Mouse (Mus musculus) MEL (cell line): Measurements from ENCODE around the gene Babam2. TPM values are rescaled to one million over a fixed set of nuclear protein-coding genes. Genes with fewer than 3 reads are reported as not detected.

ENCODE experiments used
- DNase-seq: peaks from one replicate; pipeline ENCODE4 v3.0.0; 2011; ENCODE audit warnings: low read depth, low spot score
- H3K27ac ChIP-seq: 2 replicates; pipeline ENCODE4 v1.5.1; 2012; ENCODE audit warnings: low read depth, mild to moderate bottlenecking, control low read depth, low read length, moderate library complexity; ENCODE audit not compliant: control insufficient read depth
- H3K27me3 ChIP-seq, 2 experiments: fragments of 150-350 bp in 1 of 2; sonication (generic) in 1 of 2; 2 replicates each; pipeline ENCODE4 v1.6.1; 2012; ENCODE audit warnings: low read length in 2 of 2, mild to moderate bottlenecking in 2 of 2, improper control_type of control experiment in 1 of 2, moderate library complexity in 1 of 2; ENCODE audit not compliant: insufficient read depth in 2 of 2, control insufficient read depth in 1 of 2
- H3K36me3 ChIP-seq, 2 experiments: 2 replicates each; pipeline ENCODE4 v1.6.1; 2012 to 2014; ENCODE audit warnings: low read length in 2 of 2, improper control_type of control experiment in 1 of 2, inconsistent platforms in 1 of 2, mild to moderate bottlenecking in 1 of 2; ENCODE audit not compliant: insufficient read depth in 2 of 2, control insufficient read depth in 1 of 2
- H3K4me1 ChIP-seq, 2 experiments: fragments of 150-350 bp in 1 of 2; sonication (generic) in 1 of 2; 2 replicates each; pipeline ENCODE4 v1.6.1; 2012; ENCODE audit warnings: low read length in 2 of 2, improper control_type of control experiment in 1 of 2, mild to moderate bottlenecking in 1 of 2; ENCODE audit not compliant: insufficient read depth in 2 of 2, control insufficient read depth in 1 of 2
- H3K4me3 ChIP-seq, 2 experiments: fragments of 150-350 bp in 1 of 2; sonication (generic) in 1 of 2; 2 replicates each; pipeline ENCODE4 v1.5.1; 2012; ENCODE audit warnings: low read depth in 2 of 2, low read length in 2 of 2, mild to moderate bottlenecking in 2 of 2, moderate library complexity in 2 of 2, control low read depth in 1 of 2, improper control_type of control experiment in 1 of 2; ENCODE audit not compliant: control insufficient read depth in 1 of 2, insufficient read depth in 1 of 2
- H3K79me2 ChIP-seq: 2 replicates; pipeline ENCODE4 v1.6.1; 2012; ENCODE audit warnings: mild to moderate bottlenecking, low read length, moderate library complexity; ENCODE audit not compliant: control insufficient read depth, poor library complexity, insufficient read depth
- H3K9ac ChIP-seq: 2 replicates; pipeline ENCODE4 v1.6.1; 2012; ENCODE audit warnings: low read depth, mild to moderate bottlenecking, control low read depth, low read length, moderate library complexity; ENCODE audit not compliant: control insufficient read depth, poor library complexity, severe bottlenecking
- H3K9me3 ChIP-seq: fragments of 150-350 bp; sonication (generic); replicated peaks from 2 replicates; pipeline ENCODE4 v1.6.1; 2012; ENCODE audit warnings: mild to moderate bottlenecking, low read length, improper control_type of control experiment, moderate library complexity; ENCODE audit not compliant: insufficient read depth
- BHLHE40 ChIP-seq: IDR thresholded peaks from 2 replicates; pipeline ENCODE4 v1.6.1; 2012; ENCODE audit warnings: low read depth, mild to moderate bottlenecking, inconsistent platforms, low read length, improper control_type of control experiment, borderline replicate concordance
- CHD1 ChIP-seq: IDR thresholded peaks from 2 replicates; pipeline ENCODE4 v1.6.1; 2012; ENCODE audit warnings: low read depth, mild to moderate bottlenecking, inconsistent platforms, low read length, improper control_type of control experiment
- CHD2 ChIP-seq: IDR thresholded peaks from 2 replicates; pipeline ENCODE4 v1.6.1; 2011; ENCODE audit warnings: low read length, improper control_type of control experiment
- CTCF ChIP-seq, 3 experiments: IDR thresholded peaks in 2 of 3; conservative IDR thresholded peaks in 1 of 3; 2 replicates each; pipeline ENCODE4 v1.5.1; 2011 to 2012; ENCODE audit warnings: low read length in 3 of 3, low read depth in 2 of 3, mild to moderate bottlenecking in 2 of 3, improper control_type of control experiment in 1 of 3, inconsistent platforms in 1 of 3, mixed read lengths in 1 of 3, moderate library complexity in 1 of 3; ENCODE audit not compliant: control insufficient read depth in 1 of 3, insufficient read depth in 1 of 3, poor library complexity in 1 of 3, severe bottlenecking in 1 of 3
- EP300 ChIP-seq, 2 experiments: IDR thresholded peaks; 2 replicates each; pipeline ENCODE4 v1.6.1; 2011; ENCODE audit warnings: improper control_type of control experiment in 2 of 2, low read length in 2 of 2, low read depth in 1 of 2, mild to moderate bottlenecking in 1 of 2
- ETS1 ChIP-seq: IDR thresholded peaks from 2 replicates; pipeline ENCODE4 v1.6.1; 2012; ENCODE audit warnings: low read depth, mild to moderate bottlenecking, inconsistent platforms, low read length, improper control_type of control experiment, moderate library complexity
- GATA1 ChIP-seq: IDR thresholded peaks from 2 replicates; pipeline ENCODE4 v1.6.1; 2011; ENCODE audit warnings: low read depth, low read length, improper control_type of control experiment
- KAT2A ChIP-seq: conservative IDR thresholded peaks from 2 replicates; pipeline ENCODE4 v1.6.1; 2012; ENCODE audit warnings: low read depth, low read length, improper control_type of control experiment, inconsistent platforms
- MAFK ChIP-seq: IDR thresholded peaks from 2 replicates; pipeline ENCODE4 v1.6.1; 2011; ENCODE audit warnings: low read depth, mild to moderate bottlenecking, low read length, improper control_type of control experiment, borderline replicate concordance
- MAZ ChIP-seq: IDR thresholded peaks from 2 replicates; pipeline ENCODE4 v1.6.1; 2012; ENCODE audit warnings: low read depth, mild to moderate bottlenecking, inconsistent platforms, low read length, improper control_type of control experiment
- MYB ChIP-seq: IDR thresholded peaks from 2 replicates; pipeline ENCODE4 v1.6.1; 2011; ENCODE audit warnings: mild to moderate bottlenecking, low read depth, low read length, improper control_type of control experiment
- MYC ChIP-seq: IDR thresholded peaks from 2 replicates; pipeline ENCODE4 v1.6.1; 2011; ENCODE audit warnings: low read depth, mild to moderate bottlenecking, low read length, improper control_type of control experiment, moderate library complexity
- NELFE ChIP-seq: IDR thresholded peaks from 2 replicates; pipeline ENCODE4 v1.6.1; 2011; ENCODE audit warnings: low read depth, low read length, improper control_type of control experiment
- NRF1 ChIP-seq: IDR thresholded peaks from 2 replicates; pipeline ENCODE4 v1.6.1; 2014; ENCODE audit warnings: low read depth, mild to moderate bottlenecking, inconsistent platforms, low read length, improper control_type of control experiment, moderate library complexity; ENCODE audit not compliant: poor library complexity, insufficient read depth, severe bottlenecking
- POLR2AphosphoS5 ChIP-seq: IDR thresholded peaks from 2 replicates; pipeline ENCODE4 v1.6.1; 2012; ENCODE audit warnings: low read depth, borderline replicate concordance, mild to moderate bottlenecking, inconsistent platforms, low read length, moderate library complexity, mixed read lengths
- RAD21 ChIP-seq: IDR thresholded peaks from 2 replicates; pipeline ENCODE4 v1.6.1; 2011; ENCODE audit warnings: mild to moderate bottlenecking, low read depth, low read length, improper control_type of control experiment
- RCOR1 ChIP-seq: IDR thresholded peaks from 2 replicates; pipeline ENCODE4 v1.6.1; 2012; ENCODE audit warnings: low read depth, mild to moderate bottlenecking, inconsistent platforms, low read length, improper control_type of control experiment
- TAL1 ChIP-seq: IDR thresholded peaks from 2 replicates; pipeline ENCODE4 v1.6.1; 2012; ENCODE audit warnings: mild to moderate bottlenecking, inconsistent platforms, low read length, moderate library complexity, mixed read lengths
- TCF12 ChIP-seq: IDR thresholded peaks from 2 replicates; pipeline ENCODE4 v1.6.1; 2014; ENCODE audit warnings: low read depth, mild to moderate bottlenecking, inconsistent platforms, low read length, improper control_type of control experiment, moderate library complexity
- USF1 ChIP-seq: IDR thresholded peaks from 2 replicates; pipeline ENCODE4 v1.6.1; 2014; ENCODE audit warnings: low read depth, mild to moderate bottlenecking, inconsistent platforms, low read length, improper control_type of control experiment, moderate library complexity
- USF2 ChIP-seq, 2 experiments: IDR thresholded peaks; 2 replicates each; pipeline ENCODE4 v1.6.1; 2011 to 2012; ENCODE audit warnings: improper control_type of control experiment in 2 of 2, low read length in 2 of 2, borderline replicate concordance in 1 of 2, inconsistent platforms in 1 of 2, low read depth in 1 of 2, mild to moderate bottlenecking in 1 of 2; ENCODE audit not compliant: insufficient read depth in 1 of 2
- ZMIZ1 ChIP-seq: IDR thresholded peaks from 2 replicates; pipeline ENCODE4 v1.6.1; 2012; ENCODE audit warnings: low read depth, mild to moderate bottlenecking, inconsistent platforms, low read length, improper control_type of control experiment, moderate library complexity
- ZNF384 ChIP-seq: IDR thresholded peaks from 2 replicates; pipeline ENCODE4 v1.6.1; 2012; ENCODE audit warnings: low read depth, mild to moderate bottlenecking, inconsistent platforms, low read length, improper control_type of control experiment
- polyA plus RNA-seq, 2 experiments: library from polyadenylated mRNA; stranded (reverse) in 1 of 2; unstranded in 1 of 2; fragments of >175 nt in 1 of 2; fragments of >200 nt in 1 of 2; gene quantifications; 2 replicates each; pipeline versions ENCODE4 v1.2.1 to v1.2.4; 2012; ENCODE audit warnings: low replicate concordance in 2 of 2, low read depth in 1 of 2; ENCODE audit not compliant: insufficient read length in 2 of 2, insufficient read depth in 1 of 2, missing spikeins in 1 of 2
- total RNA-seq: library from RNA; depleted of rRNA; stranded (reverse); fragments of 300-350 nt; gene quantifications from 2 replicates; pipeline ENCODE4 v1.2.3, GENCODE M21; 2012

The Babam2 gene
- total and polyA plus RNA-seq, 3 experiments = 43.3 to 86.6 TPM; not detected in 1

GRCm38 (mm10) chr5:32069566-32070169 lies 372.2 kb downstream of the Babam2 start:
- TF ChIP-seq TAL1 (peak; percentile 42), CTCF (IDR thresholded peaks at IDR 0.05 in 2 of 3, conservative IDR thresholded peaks at IDR 0.05 in 1 of 3; ENCODE audit: control insufficient read depth in 1 of 3, insufficient read depth in 1 of 3, low read depth in 2 of 3, low read length in 3 of 3, poor library complexity in 1 of 3, severe bottlenecking in 1 of 3) (no peak), TCF12 (peak; percentile 31; the same call in 1 of the 2 replicates), CHD2 (no peak), EP300 (IDR thresholded peaks at IDR 0.05; ENCODE audit: low read depth in 1 of 2, low read length in 2 of 2) (peak; percentile 42 to 50; a peak in 2 of 4 replicates)
- TF ChIP-seq, all 39 proteins: peak for 3
- peak overlapping the region; percentile 3; the same call in 1 of the 2 replicates for H3K27ac ChIP-seq

GRCm38 (mm10) chr5:32070781-32071180 lies 373.3 kb downstream of the Babam2 start:
- H3K9me3 ChIP-seq = no peaks in the 10 kb centered on the region
- H3K4me3 ChIP-seq = no peak overlapping the region
- no peaks in the 10 kb centered on the region for H3K79me2 ChIP-seq
- no peak overlapping the region for H3K9ac ChIP-seq
- H3K4me1 ChIP-seq = peaks cover 3 to 20% of the 10 kb centered on the region in 2 experiments; a peak in 2 of 4 replicates
- no peak for DNase-seq
- peaks cover 0 to 12% of the 10 kb centered on the region in 2 experiments; a peak in 2 of 4 replicates for H3K36me3 ChIP-seq
- no peaks in the 10 kb centered on the region for H3K27me3 ChIP-seq
- H3K27ac ChIP-seq = no peak overlapping the region
- TF ChIP-seq KAT2A = no peak
- TF ChIP-seq GATA1 = no peak
- TF ChIP-seq POLR2AphosphoS5 = no peak
- no peak for TF ChIP-seq MAFK
- no peak for TF ChIP-seq RCOR1
- no peak for TF ChIP-seq NRF1
- TF ChIP-seq NELFE = no peak
- TF ChIP-seq RAD21 = no peak
- TF ChIP-seq MAZ = no peak
- TF ChIP-seq BHLHE40 = no peak
- TF ChIP-seq USF1 = no peak
- no peak for TF ChIP-seq CHD1
- TF ChIP-seq ETS1 = no peak
- TF ChIP-seq USF2 (IDR thresholded peaks at IDR 0.05; ENCODE audit: borderline replicate concordance in 1 of 2, insufficient read depth in 1 of 2, low read depth in 1 of 2, low read length in 2 of 2) = no peak
- no peak for TF ChIP-seq MYC
- no peak for TF ChIP-seq CTCF (IDR thresholded peaks at IDR 0.05 in 2 of 3, conservative IDR thresholded peaks at IDR 0.05 in 1 of 3; ENCODE audit: control insufficient read depth in 1 of 3, insufficient read depth in 1 of 3, low read depth in 2 of 3, low read length in 3 of 3, poor library complexity in 1 of 3, severe bottlenecking in 1 of 3)
- TF ChIP-seq MYB = no peak
- no peak for TF ChIP-seq ZMIZ1
- TF ChIP-seq ZNF384 = no peak

More at GRCm38 (mm10) chr5:32069566-32070169, 372.2 kb downstream of the Babam2 start:
- Histone ChIP-seq H3K4me3 (no peak overlapping the region), H3K4me1 (peaks cover 3 to 20% of the 10 kb centered on the region in 2 experiments; a peak in 2 of 4 replicates), H3K27me3 (no peaks in the 10 kb centered on the region), H3K36me3 (peaks cover 0 to 12% of the 10 kb centered on the region in 2 experiments; a peak in 2 of 4 replicates), H3K9me3 (no peaks in the 10 kb centered on the region), H3K9ac (no peak overlapping the region), H3K79me2 (no peaks in the 10 kb centered on the region)
- DNase-seq = peak; percentile 67
